Mouse (Mus musculus): ENCODE data around the gene Ttll10. TPM values are rescaled to one million over a fixed set of nuclear protein-coding genes. Genes with fewer than 3 reads are reported as not detected.

Ttll10 gene
- polyA plus RNA-seq, 1 experiment: not detected

DNA sequence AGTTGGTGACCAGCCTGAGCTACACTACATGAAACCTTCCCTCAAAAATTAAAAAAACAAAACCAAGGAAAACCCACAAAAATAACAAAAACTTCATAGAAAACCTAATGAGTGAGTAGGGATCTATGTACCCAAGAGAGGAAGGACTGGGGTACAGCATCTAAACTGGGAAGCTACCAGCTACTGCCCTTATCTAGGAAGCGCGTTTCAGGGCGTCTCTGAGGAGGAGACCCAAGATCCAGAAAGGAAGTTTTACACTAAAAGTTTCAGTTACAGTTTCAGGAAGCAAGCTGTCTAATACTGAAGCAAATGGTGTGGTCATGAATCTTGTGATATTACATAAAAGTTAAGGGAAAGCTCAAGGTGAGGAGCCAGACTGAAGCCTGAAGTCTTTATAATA lies 9.4 kb downstream of the Ttll10 start:
- no peaks in the 10 kb centered on the region for H3K36me3 ChIP-seq (ENCODE audit: control insufficient read depth, insufficient read depth, low read length)
- no peak for DNase-seq (ENCODE audit: low read depth in 1 of 2, low spot score in 2 of 2)
- H3K27me3 ChIP-seq (ENCODE audit: control insufficient read depth, insufficient read depth, low read length): no peaks in the 10 kb centered on the region
- no peaks in the 10 kb centered on the region for H3K4me1 ChIP-seq (ENCODE audit: control insufficient read depth, insufficient read depth, insufficient read length)
- H3K4me3 ChIP-seq (ENCODE audit: extremely low read depth, insufficient read depth, insufficient read length): no peak overlapping the region
- H3K27ac ChIP-seq (ENCODE audit: insufficient read depth, low read length): no peak overlapping the region
- WGBS: 21% methylated on average over 3 of the region's 3 CpGs
- no peak for TF ChIP-seq POLR2A (IDR thresholded peaks at IDR 0.05; ENCODE audit: low read depth, low read length)
- TF ChIP-seq CTCF (IDR thresholded peaks at IDR 0.05; ENCODE audit: extremely low read depth, insufficient read depth, insufficient read length, insufficient replicate concordance): no peak

DNA sequence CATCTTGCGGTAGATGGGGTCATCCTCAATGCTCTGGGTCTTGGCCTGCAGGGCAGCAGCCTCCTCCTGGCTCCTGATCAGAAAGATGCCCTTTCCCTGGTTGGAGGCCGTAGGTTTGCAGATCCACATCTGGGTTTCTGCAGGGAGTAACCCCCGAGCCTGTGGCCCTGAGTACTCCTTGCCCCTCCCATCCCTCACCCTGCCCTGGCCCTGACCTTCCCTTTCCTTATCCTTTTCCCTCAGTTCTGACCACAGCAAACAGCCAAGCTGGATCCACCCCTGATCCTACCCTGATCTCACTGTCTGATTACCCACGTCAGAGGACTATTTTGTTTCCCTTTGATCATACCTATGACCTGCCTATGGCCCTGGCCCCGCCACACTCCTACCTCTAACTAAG lies 14.5 kb downstream of the Ttll10 start:
- WGBS: 71% methylated on average over 5 of the region's 5 CpGs
- H3K27ac ChIP-seq (ENCODE audit: insufficient read depth, low read length): no peak overlapping the region
- H3K4me3 ChIP-seq (ENCODE audit: extremely low read depth, insufficient read depth, insufficient read length): no peak overlapping the region
- H3K36me3 ChIP-seq (ENCODE audit: control insufficient read depth, insufficient read depth, low read length): no peaks in the 10 kb centered on the region
- no peaks in the 10 kb centered on the region for H3K4me1 ChIP-seq (ENCODE audit: control insufficient read depth, insufficient read depth, insufficient read length)
- H3K27me3 ChIP-seq (ENCODE audit: control insufficient read depth, insufficient read depth, low read length): no peaks in the 10 kb centered on the region
- no peak for TF ChIP-seq POLR2A (IDR thresholded peaks at IDR 0.05; ENCODE audit: low read depth, low read length)
- no peak for TF ChIP-seq CTCF (IDR thresholded peaks at IDR 0.05; ENCODE audit: extremely low read depth, insufficient read depth, insufficient read length, insufficient replicate concordance)
- DNase-seq (ENCODE audit: low read depth in 1 of 2, low spot score in 2 of 2): no peak

GRCm38 (mm10) chr4:156034901-156035300 lies 24.3 kb downstream of the Ttll10 start:
- H3K36me3 ChIP-seq (ENCODE audit: control insufficient read depth, insufficient read depth, low read length): no peaks in the 10 kb centered on the region
- peaks cover 26% of the 10 kb centered on the region; the same call in 1 of the 2 replicates for H3K4me1 ChIP-seq (ENCODE audit: control insufficient read depth, insufficient read depth, insufficient read length)
- DNase-seq (ENCODE audit: low read depth in 1 of 2, low spot score in 2 of 2): no peak
- peak overlapping the region; percentile 28; the same call in 1 of the 2 replicates for H3K4me3 ChIP-seq (ENCODE audit: extremely low read depth, insufficient read depth, insufficient read length)
- TF ChIP-seq POLR2A (IDR thresholded peaks at IDR 0.05; ENCODE audit: low read depth, low read length) (no peak), CTCF (IDR thresholded peaks at IDR 0.05; ENCODE audit: extremely low read depth, insufficient read depth, insufficient read length, insufficient replicate concordance) (no peak)
- H3K27me3 ChIP-seq (ENCODE audit: control insufficient read depth, insufficient read depth, low read length): peaks cover 3% of the 10 kb centered on the region
- WGBS: 12% methylated on average over 25 of the region's 25 CpGs
- no peak overlapping the region for H3K27ac ChIP-seq (ENCODE audit: insufficient read depth, low read length)

GRCm38 (mm10) chr4:156034301-156034700 lies 24.9 kb downstream of the Ttll10 start:
- TF ChIP-seq CTCF (IDR thresholded peaks at IDR 0.05; ENCODE audit: extremely low read depth, insufficient read depth, insufficient read length, insufficient replicate concordance) (no peak), POLR2A (IDR thresholded peaks at IDR 0.05; ENCODE audit: low read depth, low read length) (no peak)
- peaks cover 26% of the 10 kb centered on the region; the same call in 1 of the 2 replicates for H3K4me1 ChIP-seq (ENCODE audit: control insufficient read depth, insufficient read depth, insufficient read length)
- H3K4me3 ChIP-seq (ENCODE audit: extremely low read depth, insufficient read depth, insufficient read length): no peak overlapping the region
- peaks cover 3% of the 10 kb centered on the region for H3K27me3 ChIP-seq (ENCODE audit: control insufficient read depth, insufficient read depth, low read length)
- no peak for DNase-seq (ENCODE audit: low read depth in 1 of 2, low spot score in 2 of 2)
- H3K27ac ChIP-seq (ENCODE audit: insufficient read depth, low read length): no peak overlapping the region
- no peaks in the 10 kb centered on the region for H3K36me3 ChIP-seq (ENCODE audit: control insufficient read depth, insufficient read depth, low read length)
- 89% methylated on average over 4 of the region's 4 CpGs for WGBS

DNA sequence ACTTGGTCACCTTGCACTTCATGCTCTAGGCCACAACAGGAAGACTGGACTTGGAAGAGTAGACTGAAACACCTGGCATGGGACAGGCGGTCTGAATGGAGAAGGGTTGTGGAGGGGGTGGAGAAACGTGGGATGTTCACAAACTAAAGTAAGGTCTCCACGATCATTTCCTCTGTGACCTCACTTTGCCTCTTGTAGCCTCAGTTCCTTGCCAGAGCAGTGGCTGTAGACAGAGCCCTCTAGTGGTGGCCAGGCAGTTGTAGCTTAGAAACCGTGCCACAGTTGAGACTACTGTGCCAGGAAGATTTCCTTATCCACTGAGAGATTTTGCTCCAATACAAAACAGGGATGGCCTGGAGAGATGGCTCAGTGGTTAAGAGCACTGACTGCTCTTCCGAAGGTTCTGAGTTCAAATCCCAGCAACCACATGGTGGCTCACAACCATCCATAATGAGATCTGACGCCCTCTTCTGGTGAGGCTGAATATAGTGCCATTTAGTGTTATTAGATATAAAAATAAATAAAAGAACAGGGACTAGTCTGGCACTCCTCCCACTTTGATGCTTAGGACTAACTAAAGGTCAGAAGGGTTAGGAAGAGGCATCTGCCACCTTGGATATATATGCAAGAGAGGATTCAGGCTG lies 25.6 kb downstream of the Ttll10 start:
- H3K4me3 ChIP-seq (ENCODE audit: extremely low read depth, insufficient read depth, insufficient read length): no peak overlapping the region
- H3K4me1 ChIP-seq (ENCODE audit: control insufficient read depth, insufficient read depth, insufficient read length): peaks cover 26% of the 10 kb centered on the region; the same call in 1 of the 2 replicates
- TF ChIP-seq CTCF (IDR thresholded peaks at IDR 0.05; ENCODE audit: extremely low read depth, insufficient read depth, insufficient read length, insufficient replicate concordance) (peak; percentile 72; the same call in 1 of the 2 replicates), POLR2A (IDR thresholded peaks at IDR 0.05; ENCODE audit: low read depth, low read length) (no peak)
- 28% methylated on average over 6 of the region's 6 CpGs for WGBS
- H3K36me3 ChIP-seq (ENCODE audit: control insufficient read depth, insufficient read depth, low read length): no peaks in the 10 kb centered on the region
- peak overlapping the region; percentile 83 for H3K27ac ChIP-seq (ENCODE audit: insufficient read depth, low read length)
- H3K27me3 ChIP-seq (ENCODE audit: control insufficient read depth, insufficient read depth, low read length): peaks cover 3% of the 10 kb centered on the region
- DNase-seq (ENCODE audit: low read depth in 1 of 2, low spot score in 2 of 2): peak; percentile 62 to 65

DNA sequence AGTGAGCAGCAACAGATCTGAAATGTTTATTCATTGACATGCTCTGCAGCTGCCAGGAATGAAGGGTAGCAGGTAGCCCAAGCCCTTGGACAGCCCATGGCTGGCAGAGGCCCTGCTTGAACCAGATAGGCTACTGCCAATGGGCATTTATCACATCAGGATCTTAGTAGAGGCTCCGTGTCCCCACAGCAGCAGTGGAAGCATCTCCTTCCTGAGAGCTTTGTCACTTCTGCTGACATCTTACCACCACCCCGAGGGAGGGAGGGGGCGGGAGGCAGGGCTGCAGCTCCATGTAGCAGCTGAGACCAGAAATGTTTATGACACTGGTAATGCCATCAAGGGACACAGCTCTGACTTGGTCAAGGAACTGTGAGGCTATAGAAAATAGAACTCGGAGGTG lies 26.4 kb downstream of the Ttll10 start:
- no peak for DNase-seq (ENCODE audit: low read depth in 1 of 2, low spot score in 2 of 2)
- peak overlapping the region; percentile 83 for H3K27ac ChIP-seq (ENCODE audit: insufficient read depth, low read length)
- 41% methylated on average over 4 of the region's 4 CpGs for WGBS
- TF ChIP-seq POLR2A (IDR thresholded peaks at IDR 0.05; ENCODE audit: low read depth, low read length): no peak
- TF ChIP-seq CTCF (IDR thresholded peaks at IDR 0.05; ENCODE audit: extremely low read depth, insufficient read depth, insufficient read length, insufficient replicate concordance): no peak
- H3K4me1 ChIP-seq (ENCODE audit: control insufficient read depth, insufficient read depth, insufficient read length): peaks cover 26% of the 10 kb centered on the region; the same call in 1 of the 2 replicates
- H3K27me3 ChIP-seq (ENCODE audit: control insufficient read depth, insufficient read depth, low read length): peaks cover 3% of the 10 kb centered on the region
- H3K4me3 ChIP-seq (ENCODE audit: extremely low read depth, insufficient read depth, insufficient read length): no peak overlapping the region
- no peaks in the 10 kb centered on the region; the same call in 1 of the 2 replicates for H3K36me3 ChIP-seq (ENCODE audit: control insufficient read depth, insufficient read depth, low read length)
